Mouse (Mus musculus) natural killer cell, adult 2 months (primary cell): ENCODE data around the gene Gm28845.

ENCODE experiments used
- DNase-seq, 2 experiments: peaks; one replicate each; pipeline ENCODE4 v3.0.0; 2022; ENCODE audit warnings: low spot score in 2 of 2

The Gm28845 gene

GRCm38 (mm10) chr1:65119438-65119837 is at the start of gene Gm28845:
Gene Gm28845, minus strand, starts transcription at chr1:65119558.
- no peak for DNase-seq

GRCm38 (mm10) chr1:65167496-65167895 is 48.1 kb upstream of the Gm28845 start:
- no peak for DNase-seq

GRCm38 (mm10) chr1:65162210-65162609 is 42.9 kb upstream of the Gm28845 start:
- DNase-seq: no peak

GRCm38 (mm10) chr1:65156111-65156510 is 36.8 kb upstream of the Gm28845 start:
- DNase-seq: no peak

- DNase-seq: no peak
Measured at GRCm38 (mm10) chr1:65154814-65155213, 35.5 kb upstream of the Gm28845 start.

- no peak for DNase-seq
Measured at GRCm38 (mm10) chr1:65147971-65148370, 28.6 kb upstream of the Gm28845 start.

- no peak for DNase-seq
Measured at GRCm38 (mm10) chr1:65147326-65147725, 28.0 kb upstream of the Gm28845 start.

- no peak for DNase-seq
Measured at GRCm38 (mm10) chr1:65146601-65147000, 27.2 kb upstream of the Gm28845 start.

GRCm38 (mm10) chr1:65144783-65145182 is 25.4 kb upstream of the Gm28845 start:
- no peak for DNase-seq

- DNase-seq: no peak
Measured at GRCm38 (mm10) chr1:65137560-65137959, 18.2 kb upstream of the Gm28845 start.

GRCm38 (mm10) chr1:65132833-65133232 is 13.5 kb upstream of the Gm28845 start:
- DNase-seq: no peak

GRCm38 (mm10) chr1:65131671-65132070 is 12.3 kb upstream of the Gm28845 start:
- no peak for DNase-seq

- no peak for DNase-seq
Measured at GRCm38 (mm10) chr1:65130226-65130625, 10.9 kb upstream of the Gm28845 start.

- no peak for DNase-seq
Measured at GRCm38 (mm10) chr1:65129634-65130180, 10.3 kb upstream of the Gm28845 start.

GRCm38 (mm10) chr1:65122574-65123372 is 3.4 kb upstream of the Gm28845 start, which contains the start of gene D630023F18Rik:
Gene D630023F18Rik, minus strand, starts transcription at chr1:65123214.
- no peak for DNase-seq

- no peak for DNase-seq
Measured at GRCm38 (mm10) chr1:65118150-65118913, 1.0 kb downstream of the Gm28845 start.

- no peak for DNase-seq
Measured at GRCm38 (mm10) chr1:65113536-65114172, 5.7 kb downstream of the Gm28845 start.

GRCm38 (mm10) chr1:65112807-65113196 is 6.6 kb downstream of the Gm28845 start:
- DNase-seq: no peak

- DNase-seq: peak; percentile 20 to 26
Measured at GRCm38 (mm10) chr1:65112031-65112806, 7.1 kb downstream of the Gm28845 start.

- no peak for DNase-seq
Measured at GRCm38 (mm10) chr1:65109756-65110435, 9.5 kb downstream of the Gm28845 start.

- no peak for DNase-seq
Measured at GRCm38 (mm10) chr1:65109196-65109595, 10.2 kb downstream of the Gm28845 start.
